Mouse (Mus musculus) left cerebral cortex, adult 11 months (tissue): ENCODE data around the gene Serpina1f.
"Not testable (repeated sequence)": the region's sequence is repeated elsewhere in the genome, so short reads cannot be mapped to it uniquely, and the experiment has no call there.

Experiments
- DNase-seq: peaks from one replicate; pipeline ENCODE4 v3.0.0; 2022; ENCODE audit warnings: low spot score

The Serpina1f gene

GRCm38 (mm10) chr12:103662053-103662452 is 33.3 kb downstream of the Serpina1f start:
- DNase-seq, result not testable (repeated sequence)

GRCm38 (mm10) chr12:103660076-103660475 is 35.3 kb downstream of the Serpina1f start:
- no peak for DNase-seq

GRCm38 (mm10) chr12:103659171-103659570 is 36.2 kb downstream of the Serpina1f start:
- DNase-seq, result no peak

- no peak for DNase-seq
Measured at GRCm38 (mm10) chr12:103657991-103658390, 37.3 kb downstream of the Serpina1f start.

GRCm38 (mm10) chr12:103656848-103657626 is 38.3 kb downstream of the Serpina1f start, which contains the start of gene Serpina6:
TSS of gene Serpina6 (minus strand) at chr12:103657212.
- no peak for DNase-seq

- no peak for DNase-seq
Measured at GRCm38 (mm10) chr12:103655123-103656044, 39.9 kb downstream of the Serpina1f start.

GRCm38 (mm10) chr12:103653836-103654235 is 41.5 kb downstream of the Serpina1f start:
- DNase-seq, result no peak

GRCm38 (mm10) chr12:103646314-103646713 is 49.0 kb downstream of the Serpina1f start:
- no peak for DNase-seq

GRCm38 (mm10) chr12:103644601-103645000 is 50.7 kb downstream of the Serpina1f start:
- no peak for DNase-seq

- no peak for DNase-seq
Measured at GRCm38 (mm10) chr12:103643818-103644217, 51.5 kb downstream of the Serpina1f start.

- DNase-seq, result peak; percentile 55
Measured at GRCm38 (mm10) chr12:103643336-103643735, 52.0 kb downstream of the Serpina1f start.
